Mouse (Mus musculus) small intestine, adult 2 months (tissue): ENCODE data around the gene Nkx1-2. TPM values are rescaled to one million over a fixed set of nuclear protein-coding genes. Genes with fewer than 3 reads are reported as not detected.

Source experiments
- H3K27ac ChIP-seq: fragments of 200-500 bp; 2 replicates; pipeline ENCODE4 v1.5.1; 2012; ENCODE audit warnings: low read depth, low read length, control low read depth, inconsistent platforms; ENCODE audit not compliant: insufficient read depth
- H3K27me3 ChIP-seq: fragments of 200-500 bp; 2 replicates; pipeline ENCODE4 v1.6.1; 2012; ENCODE audit warnings: mild to moderate bottlenecking, moderate library complexity, low read length, inconsistent platforms; ENCODE audit not compliant: control insufficient read depth, insufficient read depth
- H3K36me3 ChIP-seq: fragments of 200-500 bp; 2 replicates; pipeline ENCODE4 v1.6.1; 2012; ENCODE audit warnings: mild to moderate bottlenecking, low read length, control low read depth, inconsistent platforms; ENCODE audit not compliant: control insufficient read depth, insufficient read depth
- H3K4me1 ChIP-seq: fragments of 200-500 bp; 2 replicates; pipeline ENCODE4 v1.6.1; 2012; ENCODE audit warnings: low read length, inconsistent platforms, mixed read lengths; ENCODE audit not compliant: control insufficient read depth, insufficient read depth, insufficient read length
- H3K4me3 ChIP-seq: fragments of 200-500 bp; 2 replicates; pipeline ENCODE4 v1.5.1; 2012; ENCODE audit warnings: low read depth, mild to moderate bottlenecking, control low read depth, inconsistent platforms, low read length, moderate library complexity
- CTCF ChIP-seq: fragments of 200-500 bp; IDR thresholded peaks from 2 replicates; pipeline ENCODE4 v1.5.1; 2012; ENCODE audit warnings: low read depth, mild to moderate bottlenecking, control low read depth, inconsistent platforms, low read length, moderate library complexity, mixed read lengths; ENCODE audit not compliant: insufficient replicate concordance, insufficient read length; ENCODE audit errors: extremely low read depth
- POLR2A ChIP-seq: fragments of 200-500 bp; IDR thresholded peaks from 2 replicates; pipeline ENCODE4 v1.6.1; 2012; ENCODE audit warnings: low read depth, mild to moderate bottlenecking, control low read depth, inconsistent platforms, low read length, moderate library complexity
- WGBS: fragments of 180-500 bp; shearing (Covaris S2); methylation state at CpG from one replicate; pipeline ENCODE4 v1.1.7; 2018; 5-methylcytosine and 5-hydroxymethylcytosine counted together
- polyA plus RNA-seq: library from polyadenylated mRNA; depleted of rRNA; stranded (reverse); fragments of >200 nt; gene quantifications from 2 replicates; pipeline ENCODE4 v1.2.3, GENCODE M21; 2012

The Nkx1-2 gene
- polyA plus RNA-seq, 1 experiment: 0.24 TPM

GRCm38 (mm10) chr7:132594325-132594724 lies 5.1 kb downstream of the Nkx1-2 start:
- H3K36me3 ChIP-seq: no peaks in the 10 kb centered on the region
- peaks cover 6% of the 10 kb centered on the region for H3K27me3 ChIP-seq
- H3K4me1 ChIP-seq: peaks cover 13% of the 10 kb centered on the region
- TF ChIP-seq CTCF (no peak), POLR2A (no peak)
- H3K27ac ChIP-seq: no peak overlapping the region
- no peak overlapping the region for H3K4me3 ChIP-seq
- 96% methylated on average over 2 of the region's 2 CpGs for WGBS

- Histone ChIP-seq H3K27ac (no peak overlapping the region), H3K36me3 (no peaks in the 10 kb centered on the region), H3K27me3 (peaks cover 3% of the 10 kb centered on the region), H3K4me3 (no peak overlapping the region), H3K4me1 (peaks cover 9% of the 10 kb centered on the region; the same call in 1 of the 2 replicates)
- 75% methylated on average over 2 of the region's 2 CpGs for WGBS
- TF ChIP-seq CTCF (no peak), POLR2A (no peak)
These were observed 5.7 kb downstream of the Nkx1-2 start for GRCm38 (mm10) chr7:132593762-132594161.

GRCm38 (mm10) chr7:132589610-132590009 lies 9.8 kb downstream of the Nkx1-2 start:
- Histone ChIP-seq H3K27ac (peak overlapping the region; percentile 68), H3K27me3 (no peaks in the 10 kb centered on the region), H3K36me3 (no peaks in the 10 kb centered on the region), H3K4me3 (no peak overlapping the region), H3K4me1 (peaks cover 12% of the 10 kb centered on the region)
- TF ChIP-seq CTCF: no peak
- no peak for TF ChIP-seq POLR2A
- 22% methylated on average over 5 of the region's 5 CpGs for WGBS

- Histone ChIP-seq H3K36me3 (no peaks in the 10 kb centered on the region), H3K27me3 (no peaks in the 10 kb centered on the region), H3K27ac (peak overlapping the region; percentile 44), H3K4me1 (peaks cover 17% of the 10 kb centered on the region), H3K4me3 (no peak overlapping the region)
- 34% methylated on average over 5 of the region's 5 CpGs for WGBS
- TF ChIP-seq POLR2A (no peak), CTCF (no peak)
These were observed 12.3 kb downstream of the Nkx1-2 start for GRCm38 (mm10) chr7:132587167-132587566.

GRCm38 (mm10) chr7:132585695-132586491 lies 13.5 kb downstream of the Nkx1-2 start:
- WGBS: 23% methylated on average over 3 of the region's 3 CpGs
- TF ChIP-seq POLR2A (no peak), CTCF (no peak)
- peaks cover 23% of the 10 kb centered on the region for H3K4me1 ChIP-seq
- 0 out of 2 replicates have a peak overlapping the region, but pooled peaks have one; percentile 0 for H3K27ac ChIP-seq
- H3K36me3 ChIP-seq: no peaks in the 10 kb centered on the region
- H3K4me3 ChIP-seq: no peak overlapping the region
- H3K27me3 ChIP-seq: no peaks in the 10 kb centered on the region

GRCm38 (mm10) chr7:132581441-132581840 lies 18.0 kb downstream of the Nkx1-2 start:
- Histone ChIP-seq H3K4me1 (peaks cover 33% of the 10 kb centered on the region; the same call in 1 of the 2 replicates), H3K4me3 (no peak overlapping the region), H3K36me3 (no peaks in the 10 kb centered on the region), H3K27ac (0 out of 2 replicates have a peak overlapping the region, but pooled peaks have one; percentile 18), H3K27me3 (no peaks in the 10 kb centered on the region)
- WGBS: 35% methylated on average over 2 of the region's 2 CpGs
- TF ChIP-seq CTCF (no peak), POLR2A (no peak)

GRCm38 (mm10) chr7:132580511-132580910 lies 18.9 kb downstream of the Nkx1-2 start:
- TF ChIP-seq POLR2A (no peak), CTCF (no peak)
- Histone ChIP-seq H3K27me3 (no peaks in the 10 kb centered on the region), H3K27ac (peak overlapping the region; percentile 87), H3K36me3 (no peaks in the 10 kb centered on the region), H3K4me3 (no peak overlapping the region), H3K4me1 (peaks cover 33% of the 10 kb centered on the region; the same call in 1 of the 2 replicates)
- 18% methylated on average over 6 of the region's 6 CpGs for WGBS
